ENCODE assay signal across 8 mouse cellular contexts in genomic region chr10:18197206-18197979, GRCm38 (mm10). TPM values are rescaled to one million over a fixed set of nuclear protein-coding genes. Genes with fewer than 3 reads are reported as not detected.
DNase-seq lines count a peak whose midpoint lies in the region; ATAC-seq and TF ChIP-seq lines count a peak whose summit lies in the region.

No protein-coding gene starts in this region.

- H3K4me3 ChIP-seq in G1E (ENCODE audit: low read depth, low read length): no peak overlapping the region
- H3K4me3 ChIP-seq in liver, embryonic 15.5 days (replicated peaks): peak overlapping the region; percentile 31
- no peak overlapping the region for H3K4me3 ChIP-seq in neural tube, embryonic 11.5 days (ENCODE audit: low read depth, low read length)
- peak overlapping the region; percentile 79 for H3K4me3 ChIP-seq in testis, adult 2 months (ENCODE audit: control insufficient read depth, low read depth, low read length)

- TF ChIP-seq POLR2A in testis, adult 2 months (IDR thresholded peaks at IDR 0.05; ENCODE audit: control insufficient read depth, low read depth, low read length): no peak

- 39% methylated on average over 14 of the region's 14 CpGs for WGBS in large intestine, adult 2 months
- 31% methylated on average over 14 of the region's 14 CpGs for WGBS in liver, embryonic 15.5 days (ENCODE audit: insufficient replicate concordance)
- WGBS in neural tube, embryonic 11.5 days: 64% methylated on average over 14 of the region's 14 CpGs

- H3K36me3 ChIP-seq in G1E (replicated peaks): no peaks in the 10 kb centered on the region
- no peaks in the 10 kb centered on the region for H3K36me3 ChIP-seq in liver, embryonic 15.5 days (replicated peaks)
- no peaks in the 10 kb centered on the region for H3K36me3 ChIP-seq in neural tube, embryonic 11.5 days (ENCODE audit: control insufficient read depth, insufficient read depth, low read length)
- H3K36me3 ChIP-seq in testis, adult 2 months (ENCODE audit: control insufficient read depth, insufficient read depth, low read length): no peaks in the 10 kb centered on the region

- peak; percentile 76 for TF ChIP-seq CTCF in G1E (IDR thresholded peaks at IDR 0.05; ENCODE audit: low read depth, low read length)
- TF ChIP-seq CTCF in testis, adult 2 months (IDR thresholded peaks at IDR 0.05; ENCODE audit: control insufficient read depth, insufficient read depth, insufficient replicate concordance, low read depth, low read length): peak; percentile 43; the same call in 1 of the 2 replicates

- peak; percentile 75 for ATAC-seq in G1E (ENCODE audit: extremely low read depth, insufficient number of reproducible peaks, low FRiP score, poor library complexity, severe bottlenecking)
- ATAC-seq in liver, embryonic 15.5 days (ENCODE audit: insufficient read depth): no peak
- no peak for ATAC-seq in neural tube, embryonic 11.5 days (ENCODE audit: insufficient read depth, low FRiP score, low TSS enrichment)

- intact Hi-C loops in heart, postnatal 14 days (cut with DNase I): loop anchor here (2.0 to 5.0 kb wide), 3 partner anchors 90 to 465 kb away; no protein-coding TSS in a partner anchor

- no peaks in the 10 kb centered on the region for H3K9me3 ChIP-seq in G1E (replicated peaks)
- H3K9me3 ChIP-seq in liver, embryonic 15.5 days (replicated peaks): no peaks in the 10 kb centered on the region
- no peaks in the 10 kb centered on the region for H3K9me3 ChIP-seq in neural tube, embryonic 11.5 days (ENCODE audit: control insufficient read depth, low read length)

- H3K9ac ChIP-seq in liver, embryonic 15.5 days: no peak overlapping the region; the same call in 1 of the 2 replicates
- no peak overlapping the region for H3K9ac ChIP-seq in neural tube, embryonic 11.5 days (ENCODE audit: low read length)

- H3K27me3 ChIP-seq in G1E (ENCODE audit: insufficient read depth, low read length): peaks cover 11% of the 10 kb centered on the region; the same call in 1 of the 2 replicates
- no peaks in the 10 kb centered on the region for H3K27me3 ChIP-seq in liver, embryonic 15.5 days
- H3K27me3 ChIP-seq in neural tube, embryonic 11.5 days (ENCODE audit: control insufficient read depth, insufficient read depth, low read length): no peaks in the 10 kb centered on the region
- no peaks in the 10 kb centered on the region for H3K27me3 ChIP-seq in testis, adult 2 months (ENCODE audit: control insufficient read depth, insufficient read depth, low read length)

- H3K4me1 ChIP-seq in G1E (ENCODE audit: insufficient read depth, low read depth, low read length): peaks cover 2% of the 10 kb centered on the region; the same call in 1 of the 2 replicates
- 0 out of 2 replicates have a peak, but pooled peaks cover 4% of the 10 kb centered on the region for H3K4me1 ChIP-seq in liver, embryonic 15.5 days (replicated peaks)
- H3K4me1 ChIP-seq in neural tube, embryonic 11.5 days (ENCODE audit: control insufficient read depth, insufficient read depth, low read length): no peaks in the 10 kb centered on the region
- H3K4me1 ChIP-seq in testis, adult 2 months (ENCODE audit: control insufficient read depth, insufficient read depth, low read length): peaks cover 5% of the 10 kb centered on the region

- DNase-seq in G1E (ENCODE audit: low spot score): peak; percentile 28
- peak; percentile 74 for DNase-seq in c-Kit-positive CD71-negative TER-119-negative erythroid progenitor cells, embryonic 14.5 days (ENCODE audit: low read depth)
- DNase-seq in fibroblast of lung, adult 2 months (ENCODE audit: low read depth): peak; percentile 30
- DNase-seq in heart, postnatal 14 days: peak; percentile 65 to 88
- DNase-seq in large intestine, adult 2 months (ENCODE audit: low read depth, low spot score): peak; percentile 75
- DNase-seq in neural tube, embryonic 11.5 days (ENCODE audit: low spot score): peak; percentile 72

- no peak overlapping the region for H3K27ac ChIP-seq in liver, embryonic 15.5 days (replicated peaks)
- no peak overlapping the region for H3K27ac ChIP-seq in neural tube, embryonic 11.5 days (ENCODE audit: low read depth, low read length)
- peak overlapping the region; percentile 6; the same call in 1 of the 2 replicates for H3K27ac ChIP-seq in testis, adult 2 months (ENCODE audit: control insufficient read depth, insufficient read depth, low read depth, low read length)

- peak overlapping the region; percentile 61 for H3K4me2 ChIP-seq in liver, embryonic 15.5 days
- H3K4me2 ChIP-seq in neural tube, embryonic 11.5 days (ENCODE audit: low read depth): no peak overlapping the region

RNA-seq across cellular contexts. Expression of gene Ect2l, which starts 13.3 kb away (rescaled TPM):
- total RNA-seq in G1E (2014; fragmentation: Nextera tagmentation) (not detected in 2 replicates), G1E (2017) (0.22 TPM in 1 of 2 replicates, not detected in the other)
- polyA plus RNA-seq in G1E (2012): not detected in 2 replicates
- under 1 TPM in 1 of 2 experiments, not detected in 1; 0.19 TPM for total RNA-seq in heart, postnatal 14 days (2021)
- not detected in 2 replicates for polyA plus RNA-seq in large intestine, adult 2 months (2012; rRNA removed)
- polyA plus RNA-seq in liver, embryonic 15.5 days (2015; fragmentation: Nextera tagmentation; extraction: Ambion mirVana): not detected in 2 replicates
- 0.29 TPM in 1 of 2 replicates, not detected in the other for polyA plus RNA-seq in neural tube, embryonic 11.5 days (2014; fragmentation: Nextera tagmentation; extraction: Ambion mirVana)
- polyA plus RNA-seq in testis, adult 2 months (2012; rRNA removed): 0.16 and 0.43 TPM in 2 replicates

RNA-seq across cellular contexts. Expression of gene Ccdc28a, which starts 37.4 kb away (rescaled TPM):
- total RNA-seq in G1E (2014; fragmentation: Nextera tagmentation) (8.8 and 22.3 TPM in 2 replicates), G1E (2017) (18.6 and 20.0 TPM in 2 replicates)
- 0.81 and 1.0 TPM in 2 replicates for polyA plus RNA-seq in G1E (2012)
- 10 to 100 TPM; 10.1 to 10.3 TPM for total RNA-seq in heart, postnatal 14 days (2021)
- polyA plus RNA-seq in large intestine, adult 2 months (2012; rRNA removed): 25.0 and 40.3 TPM in 2 replicates
- 5.6 and 5.7 TPM in 2 replicates for polyA plus RNA-seq in liver, embryonic 15.5 days (2015; fragmentation: Nextera tagmentation; extraction: Ambion mirVana)
- 7.4 and 7.7 TPM in 2 replicates for polyA plus RNA-seq in neural tube, embryonic 11.5 days (2014; fragmentation: Nextera tagmentation; extraction: Ambion mirVana)
- polyA plus RNA-seq in testis, adult 2 months (2012; rRNA removed): 84.1 and 90.1 TPM in 2 replicates

Comparison
In these comparisons a context has a peak if more than half of its experiments do, and no peak if none do; other contexts are left out.
1. H3K4me3 ChIP-seq: peak in liver, embryonic 15.5 days (single experiment) and testis, adult 2 months (single experiment); none in G1E (single experiment) and neural tube, embryonic 11.5 days (single experiment).
2. Peak in every context shown above with its lines, with median percentiles within 50 percentile points of each other: DNase-seq.